Mouse (Mus musculus) cerebellum, postnatal 36 days (tissue): ENCODE measurements at regions not wholly inside any gene's neighbourhood (a gene's known extent, or its start where the extent isn't known, plus 50 kb on each side); places are given as distances from the start of the nearest gene placed in this dataset.

Experiments
- DNase-seq, 2 experiments: peaks; one replicate each; pipeline ENCODE4 v3.0.0; 2021 to 2022; ENCODE audit warnings: mixed read lengths in 2 of 2

DNA sequence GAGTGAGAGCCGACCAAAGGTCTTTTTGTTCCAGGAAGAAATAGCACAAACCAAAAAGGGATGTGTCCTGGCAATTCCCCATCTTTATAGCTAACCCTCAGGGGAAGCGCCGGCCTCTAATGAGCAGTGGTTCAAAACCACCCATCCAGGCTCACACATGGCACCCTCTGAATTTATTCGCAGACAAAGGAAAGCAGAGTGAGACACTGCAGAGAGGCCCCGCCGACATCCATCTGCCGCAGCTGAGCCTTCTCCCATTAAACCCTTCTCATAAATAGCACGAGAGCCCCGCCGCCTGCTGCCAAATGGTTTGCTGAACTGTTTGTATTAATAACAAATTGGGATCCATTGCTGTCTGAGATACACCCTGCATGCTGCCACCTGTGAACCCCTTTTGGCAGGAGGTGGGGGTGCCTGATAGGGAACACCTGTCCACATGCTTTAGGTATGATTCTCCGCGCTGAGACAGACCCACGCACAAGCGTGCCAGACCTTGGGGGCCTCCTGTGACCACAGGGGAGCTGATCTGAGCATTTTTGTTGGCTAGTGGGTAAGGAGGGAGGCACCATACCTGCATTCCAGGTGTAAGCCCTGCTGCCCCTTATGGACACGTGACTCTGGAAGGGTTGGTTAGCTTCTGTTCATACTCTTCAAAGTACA, 422.6 kb upstream of the Castor2 start:
- peak; percentile 32 to 38 for DNase-seq

DNA sequence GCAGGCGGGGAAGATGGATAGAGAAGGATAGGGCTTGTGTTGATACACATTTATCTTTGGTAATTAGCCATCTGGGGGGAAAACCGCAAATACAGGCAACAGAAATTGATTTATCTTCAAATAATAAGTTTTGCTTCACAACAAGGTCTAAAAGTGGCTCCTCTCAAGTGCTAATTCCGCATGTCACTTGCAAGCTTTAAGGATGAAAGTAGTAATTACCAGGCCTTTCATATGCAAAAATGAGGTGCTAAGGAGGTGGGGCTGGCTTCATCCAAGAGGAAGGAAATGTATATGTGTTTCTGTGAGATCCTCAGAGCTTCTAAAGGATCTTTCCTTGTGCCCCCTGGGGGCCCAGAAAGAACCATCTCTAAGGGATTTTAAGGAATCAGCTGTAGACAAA, 423.9 kb upstream of the Castor2 start:
- DNase-seq = no peak

DNA sequence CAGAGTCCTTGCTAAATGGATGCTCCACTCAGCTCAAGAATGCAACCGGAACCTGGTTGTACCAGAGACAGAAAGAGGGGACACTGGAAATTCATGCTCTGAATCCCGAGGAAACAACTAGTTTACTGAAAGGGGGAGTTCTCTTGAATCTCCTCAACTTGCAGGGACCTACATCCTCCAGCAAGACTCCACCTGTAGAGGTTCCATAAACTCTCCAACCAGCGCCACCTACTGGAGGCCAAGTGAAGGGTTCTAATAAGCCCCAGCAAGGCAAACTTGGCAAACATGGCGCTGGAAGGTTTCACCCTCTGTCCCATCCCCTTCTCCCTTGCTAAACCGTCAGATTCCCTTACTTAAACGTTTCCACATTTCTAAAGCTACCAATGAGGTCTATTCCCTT, 433.0 kb upstream of the Castor2 start:
- DNase-seq = peak; percentile 65 to 71

DNA sequence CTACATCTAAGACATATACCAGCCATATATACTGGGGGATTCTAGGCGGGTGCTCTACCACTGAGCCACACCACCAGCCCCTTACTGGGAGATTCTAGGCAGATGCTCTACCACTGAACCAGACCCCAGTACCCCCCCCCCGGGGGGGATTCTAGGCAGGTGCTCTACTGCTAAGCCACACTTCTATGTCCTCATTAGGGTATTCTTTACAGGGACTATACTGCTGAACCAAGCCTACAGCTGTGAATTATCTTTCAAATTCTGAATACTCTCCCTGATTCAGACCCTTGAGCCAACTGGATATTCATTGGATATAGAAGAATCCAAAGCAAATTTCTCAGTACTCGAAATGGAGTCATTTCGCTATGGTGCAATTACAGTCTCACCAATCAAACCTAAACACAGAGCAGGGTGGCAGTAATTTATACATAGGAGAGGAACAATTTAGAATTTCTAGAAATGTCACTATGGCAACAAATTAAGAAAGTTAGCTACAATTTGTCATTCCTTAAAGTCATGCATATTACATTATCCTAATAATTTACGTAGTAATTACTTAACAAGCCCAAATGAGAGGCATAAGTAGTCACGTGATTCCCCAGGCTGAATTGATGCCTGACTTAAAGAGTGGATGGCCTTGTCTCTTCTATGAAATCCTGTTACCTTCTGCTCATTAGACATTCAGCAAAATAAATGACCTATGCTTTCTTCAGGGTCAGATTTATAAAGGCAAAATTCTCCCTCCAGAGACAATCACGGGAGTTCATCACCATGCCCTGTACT, 436.8 kb upstream of the Castor2 start:
- DNase-seq = no peak

DNA sequence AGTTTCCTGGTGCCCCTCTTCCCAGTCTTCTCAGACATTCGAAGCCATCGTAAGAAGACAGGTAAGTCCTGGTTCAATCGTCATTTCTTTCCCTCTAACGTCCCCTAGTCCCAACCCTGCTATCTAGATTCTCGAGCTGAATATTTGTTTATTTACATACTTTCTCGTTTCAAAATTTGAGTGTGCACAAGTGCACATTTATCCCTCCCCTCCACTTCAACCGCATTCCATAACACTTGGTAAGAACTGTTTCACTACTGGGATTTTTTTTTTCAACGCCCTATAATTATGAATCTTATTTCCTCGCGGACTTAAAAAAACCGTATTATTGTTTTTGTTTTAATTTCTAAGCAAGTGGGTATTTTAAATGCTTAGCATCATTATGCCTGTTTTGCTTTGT, 439.2 kb upstream of the Castor2 start:
- DNase-seq = no peak

DNA sequence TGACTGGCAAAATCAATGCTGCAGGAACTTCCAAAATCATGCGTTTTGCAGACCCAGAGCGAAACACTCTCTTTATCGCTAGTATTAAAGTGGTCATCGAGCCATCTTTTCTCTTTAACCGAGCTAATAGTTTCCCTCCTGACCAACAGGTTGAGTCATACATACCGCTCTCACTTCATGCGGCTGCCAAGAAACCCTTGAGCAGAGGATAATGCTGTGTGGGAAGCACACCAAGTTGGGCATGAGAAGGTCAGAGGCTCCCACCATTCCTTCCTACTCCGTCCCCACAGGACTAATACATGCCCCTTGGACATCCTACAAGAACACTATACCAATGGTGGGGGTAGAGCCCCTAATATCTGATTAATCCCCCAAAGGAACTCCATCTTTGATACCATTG, 442.7 kb upstream of the Castor2 start:
- DNase-seq = no peak

DNA sequence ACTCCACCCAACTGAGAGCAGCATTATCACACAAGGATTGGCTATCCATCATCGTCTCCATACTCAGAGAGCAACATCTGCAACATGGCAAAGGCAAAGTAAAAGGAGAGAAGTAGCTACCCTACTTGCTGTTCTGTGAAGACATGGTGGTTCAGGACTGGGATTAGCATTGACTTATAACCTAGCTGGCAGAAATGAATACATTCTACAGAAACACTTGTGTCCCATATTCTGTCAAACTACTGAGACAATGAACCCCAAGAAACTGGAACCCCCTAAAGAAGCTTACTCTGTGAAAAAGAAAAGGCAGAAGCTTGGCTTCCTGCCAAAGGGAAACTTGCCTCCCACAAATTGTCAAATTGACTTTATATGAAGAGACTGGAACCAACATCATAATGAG, 446.1 kb upstream of the Castor2 start:
- DNase-seq = no peak

DNA sequence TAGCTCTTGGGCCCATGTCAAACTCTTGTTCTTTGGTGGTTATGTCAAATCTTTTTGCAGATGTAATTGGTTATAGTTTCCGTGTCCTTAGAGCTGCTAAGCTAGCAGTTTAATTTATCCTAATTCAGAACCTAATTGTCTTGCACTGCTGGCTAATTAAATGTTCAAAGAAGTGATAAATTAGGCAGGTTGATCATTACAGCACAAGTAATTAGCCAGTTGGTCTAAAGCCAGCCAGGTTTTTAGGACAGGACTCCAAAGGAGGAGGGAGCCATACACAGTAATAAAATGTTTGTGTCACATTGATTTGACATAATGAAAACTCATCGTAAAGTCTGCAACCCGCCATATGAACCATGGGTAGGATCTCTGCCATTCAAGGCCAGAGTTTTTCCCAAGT, 449.3 kb upstream of the Castor2 start:
- no peak for DNase-seq

DNA sequence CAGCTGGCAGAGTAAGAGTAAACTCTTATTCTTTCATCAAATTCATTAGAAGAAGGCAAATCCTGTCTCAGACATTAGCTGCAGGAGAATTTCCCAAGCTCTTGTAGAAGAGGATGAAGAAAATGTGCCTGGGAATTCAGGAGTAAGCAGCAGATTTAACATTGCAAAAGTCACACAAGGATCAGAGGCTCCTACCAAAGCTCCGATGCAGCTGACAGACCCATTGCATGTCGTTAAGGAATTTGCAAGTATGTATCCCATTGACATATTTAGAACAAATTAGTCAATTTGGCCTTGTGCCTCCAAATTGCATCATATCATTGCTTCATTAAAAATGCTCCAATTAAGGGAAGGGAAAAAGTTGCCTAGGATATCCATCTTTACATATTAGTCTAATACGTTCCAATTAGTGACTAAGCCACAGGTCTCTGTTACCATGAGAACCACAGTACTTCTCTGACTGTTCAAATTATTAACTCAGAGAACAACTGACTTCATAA, 453.8 kb upstream of the Castor2 start:
- no peak for DNase-seq

DNA sequence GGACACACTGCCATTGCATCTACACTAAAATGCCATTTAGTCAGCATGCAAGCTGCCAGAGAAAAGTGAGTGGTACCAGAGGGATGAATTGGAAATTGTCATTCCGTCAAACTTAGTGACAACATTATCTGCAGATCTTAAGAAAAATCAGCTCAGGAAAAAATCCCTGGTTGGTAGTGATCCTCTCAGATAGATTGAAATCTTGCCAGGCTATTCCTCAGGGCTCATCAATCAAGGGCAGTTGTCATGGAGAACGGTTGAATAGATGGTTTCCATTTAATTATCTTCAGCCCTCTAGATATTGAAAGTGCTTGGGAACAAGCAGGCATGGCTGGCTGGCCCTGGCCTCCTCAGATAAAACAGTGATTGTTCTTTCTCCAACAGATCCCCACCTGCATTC, 456.2 kb upstream of the Castor2 start:
- DNase-seq = no peak

DNA sequence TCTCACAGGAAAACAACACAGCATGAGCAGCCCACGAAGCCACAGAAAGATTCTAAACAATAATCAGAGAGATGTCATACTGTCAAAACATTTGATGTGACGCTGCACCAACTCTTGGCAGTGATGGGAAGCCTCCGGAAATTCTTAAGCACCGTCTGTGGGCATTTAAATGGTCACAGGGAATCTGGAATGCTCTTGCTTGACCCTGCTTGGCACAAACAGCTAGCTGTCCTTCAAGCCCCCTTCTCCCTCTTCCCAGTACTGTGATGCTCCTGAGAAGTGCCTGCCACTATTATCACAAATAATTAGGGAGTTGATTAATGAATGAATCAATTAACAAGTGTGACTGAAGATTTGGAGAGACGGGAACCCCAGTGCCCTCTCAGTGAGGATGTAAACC, 465.0 kb upstream of the Castor2 start:
- DNase-seq = no peak

DNA sequence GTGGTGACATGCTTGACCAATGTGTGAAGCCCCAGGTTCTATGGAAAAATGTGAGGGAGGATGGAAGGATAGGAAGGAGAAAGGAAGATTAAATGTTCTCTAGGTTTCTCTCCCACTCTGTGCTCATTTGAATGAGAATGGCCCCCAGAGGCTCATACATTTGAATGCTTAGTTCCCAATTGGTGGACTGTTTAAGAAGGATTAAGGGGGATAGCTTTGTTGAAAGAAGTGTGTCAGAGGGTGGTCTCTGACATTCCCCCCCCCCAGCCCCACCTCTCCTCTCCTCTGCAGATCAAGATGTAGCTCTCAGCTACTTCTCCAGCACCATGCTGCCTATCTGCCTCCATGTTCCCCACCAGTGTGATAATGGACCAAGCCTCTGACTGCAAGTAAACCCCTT, 467.7 kb upstream of the Castor2 start:
- no peak for DNase-seq

DNA sequence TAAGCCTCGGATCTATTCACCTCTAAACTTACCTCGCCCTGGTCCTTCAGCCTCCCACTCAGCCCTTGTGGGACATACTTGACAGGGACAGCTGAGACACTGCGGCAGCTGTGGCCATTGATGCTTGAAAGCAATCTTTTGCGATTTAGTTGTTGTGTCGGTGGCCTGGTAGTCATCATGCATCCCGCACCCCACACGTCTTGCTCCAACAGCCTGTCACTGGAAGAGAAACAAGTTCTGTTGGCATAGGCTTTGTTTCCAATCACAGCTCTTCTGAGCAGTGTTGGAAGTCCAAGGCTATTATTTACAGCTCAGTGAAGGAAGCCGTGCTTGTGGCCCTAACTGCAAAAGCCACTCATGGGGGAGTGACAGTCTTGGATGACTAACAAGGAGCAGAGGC, 480.2 kb upstream of the Castor2 start:
- no peak for DNase-seq

DNA sequence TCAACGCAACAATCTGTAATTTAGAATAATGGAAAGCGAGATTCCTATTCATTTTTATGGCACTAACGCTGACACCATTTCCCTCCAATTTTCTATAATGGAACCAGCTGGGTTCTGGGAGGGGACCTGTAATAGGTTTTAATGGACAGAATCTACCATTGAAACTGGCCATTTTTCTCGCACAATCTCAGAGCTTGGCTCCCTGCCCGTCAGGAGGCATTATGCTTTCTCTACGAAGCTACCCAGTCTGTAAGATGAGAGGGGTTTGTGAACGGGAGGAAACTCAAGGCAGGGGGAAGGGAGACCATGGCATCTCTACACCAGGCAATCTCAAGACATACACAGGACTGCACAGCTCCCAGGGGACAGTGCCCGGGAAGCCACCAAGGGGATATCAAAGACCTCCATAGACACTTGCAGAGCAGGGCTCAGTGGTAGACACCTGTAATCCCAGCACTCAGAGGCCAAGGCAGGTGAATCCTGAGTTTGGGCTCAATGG, 498.2 kb upstream of the Castor2 start:
- DNase-seq = no peak

DNA sequence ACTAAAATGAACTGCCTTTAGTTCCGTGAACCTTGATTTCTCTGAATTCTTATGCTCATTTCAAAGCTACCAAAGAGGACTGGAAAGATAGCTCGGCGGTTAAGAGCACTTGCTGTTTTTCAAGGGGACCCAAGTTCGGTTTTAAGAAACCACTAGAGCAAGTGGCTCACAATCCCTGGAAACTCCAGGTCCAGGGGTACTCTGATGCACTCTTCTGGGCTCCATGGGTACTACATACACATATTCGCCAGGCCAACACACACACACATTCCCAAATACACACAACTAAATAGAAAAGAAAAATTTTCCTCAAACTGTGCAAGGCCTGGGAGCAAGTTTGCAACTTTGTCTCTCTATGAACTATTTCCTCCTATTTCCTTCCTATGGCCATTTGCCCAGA, 498.9 kb upstream of the Castor2 start:
- no peak for DNase-seq

DNA sequence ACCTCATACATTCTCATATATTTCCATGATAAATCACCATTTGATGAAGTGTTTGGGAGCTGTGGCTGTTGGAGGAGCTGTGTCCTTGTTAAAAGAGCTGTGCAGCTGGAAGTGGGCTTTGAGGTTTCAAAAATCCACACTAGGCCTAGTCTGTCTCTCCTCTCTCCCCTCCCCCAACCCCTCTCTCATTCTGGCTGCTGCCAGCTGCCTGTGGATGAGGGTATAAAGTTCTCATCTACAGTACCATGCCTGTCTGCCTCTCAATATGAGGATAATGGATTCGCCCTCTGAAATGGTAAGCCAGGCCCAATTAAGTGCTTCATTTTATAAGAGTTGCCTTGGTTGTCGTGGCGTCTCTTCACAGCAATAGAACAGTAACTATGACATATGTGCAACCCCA, 501.4 kb upstream of the Castor2 start:
- no peak for DNase-seq

DNA sequence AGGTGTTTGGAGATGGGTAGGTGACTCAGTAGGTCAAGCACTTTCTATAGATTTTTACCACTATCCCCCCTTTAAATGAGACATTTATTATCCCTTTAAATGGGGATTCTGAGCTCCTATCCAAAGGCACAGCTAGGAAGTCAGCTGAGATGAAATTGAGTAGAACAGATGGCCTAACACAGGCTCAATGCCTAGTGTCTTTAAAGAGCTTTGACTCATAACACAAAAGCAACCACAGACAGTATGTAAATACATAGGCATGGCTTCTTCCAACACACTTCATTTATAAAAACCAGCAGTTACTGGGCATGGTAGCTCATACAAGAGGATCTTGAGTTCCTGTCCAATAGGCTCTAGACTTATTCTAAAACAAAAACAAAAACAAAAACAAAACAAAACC, 513.0 kb upstream of the Castor2 start:
- DNase-seq = no peak

DNA sequence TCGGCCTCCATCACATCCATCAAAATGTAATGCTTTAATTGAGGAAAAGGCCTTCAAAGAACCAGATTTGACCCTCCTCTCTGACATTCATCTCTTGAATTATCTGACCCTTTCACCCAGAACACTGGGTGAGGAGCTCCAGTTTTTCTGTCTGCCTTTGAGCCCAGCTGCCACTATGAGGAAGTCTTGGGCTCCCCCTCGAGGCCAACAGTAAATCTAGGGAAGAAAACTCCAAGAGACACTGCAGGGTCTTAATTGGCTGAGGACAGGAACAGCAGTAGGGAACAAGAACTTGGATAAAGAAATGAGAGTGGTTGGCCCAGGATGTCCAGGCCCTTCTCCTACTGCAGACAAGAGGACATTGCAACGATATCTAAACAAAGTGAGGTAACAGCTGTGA, 514.3 kb upstream of the Castor2 start:
- DNase-seq = peak; percentile 65 to 72

DNA sequence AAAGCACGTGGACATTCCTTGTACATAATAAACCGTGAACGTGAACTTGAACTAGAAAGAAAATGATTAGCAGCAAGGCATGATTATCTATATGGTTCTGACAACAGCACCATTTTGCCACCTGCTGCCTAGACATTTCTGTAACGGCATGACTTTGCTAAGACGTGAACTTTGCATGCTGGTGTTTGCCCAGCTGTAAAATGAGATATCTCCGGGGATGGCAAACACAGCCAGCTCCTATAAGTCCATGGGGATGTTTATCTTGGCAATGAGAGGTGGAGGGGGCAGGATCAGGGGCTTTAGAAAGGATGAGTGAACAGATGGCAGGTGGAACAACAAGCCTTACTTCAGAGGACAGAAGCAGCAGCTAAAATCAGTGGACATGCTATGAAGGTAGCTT, 522.9 kb upstream of the Castor2 start:
- no peak for DNase-seq

DNA sequence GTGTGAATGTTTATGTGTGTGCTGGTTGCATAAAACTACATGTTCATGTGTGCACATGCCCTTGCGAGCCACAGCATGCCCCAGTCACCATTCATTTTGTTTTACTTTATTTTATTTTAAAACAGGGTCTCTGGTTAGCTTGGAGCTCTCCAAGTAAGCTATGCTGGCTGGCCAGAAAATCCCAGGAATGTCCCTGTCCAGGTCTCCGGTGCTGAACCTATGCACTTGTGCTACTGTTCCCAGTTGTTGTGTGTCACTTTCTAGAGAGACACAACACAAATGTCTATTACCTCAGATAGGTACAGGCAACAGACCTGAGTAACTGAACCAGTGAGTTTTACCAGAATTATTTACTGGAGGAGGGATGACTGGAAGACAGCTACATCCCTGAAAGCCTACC, 530.4 kb upstream of the Castor2 start:
- DNase-seq = no peak

DNA sequence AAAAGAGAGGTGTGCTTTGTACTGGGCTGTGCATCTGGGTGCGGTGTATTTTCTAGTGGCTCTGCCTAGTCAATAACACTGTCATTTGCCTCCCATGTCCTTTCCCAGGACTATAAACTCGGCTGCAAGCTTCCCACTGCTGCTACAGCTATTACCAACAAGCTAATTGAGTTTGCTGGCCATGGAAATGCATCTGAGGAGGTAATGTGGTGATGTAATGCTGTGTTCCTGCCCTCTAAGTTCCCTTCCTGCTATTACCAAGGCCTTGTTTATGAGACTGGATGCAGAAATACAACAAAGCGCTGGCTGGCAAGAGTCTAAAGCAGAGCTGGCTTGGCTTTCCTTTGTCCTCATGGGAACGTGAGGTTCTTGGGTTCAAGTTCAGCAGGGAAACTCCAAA, 533.0 kb upstream of the Castor2 start:
- no peak for DNase-seq

DNA sequence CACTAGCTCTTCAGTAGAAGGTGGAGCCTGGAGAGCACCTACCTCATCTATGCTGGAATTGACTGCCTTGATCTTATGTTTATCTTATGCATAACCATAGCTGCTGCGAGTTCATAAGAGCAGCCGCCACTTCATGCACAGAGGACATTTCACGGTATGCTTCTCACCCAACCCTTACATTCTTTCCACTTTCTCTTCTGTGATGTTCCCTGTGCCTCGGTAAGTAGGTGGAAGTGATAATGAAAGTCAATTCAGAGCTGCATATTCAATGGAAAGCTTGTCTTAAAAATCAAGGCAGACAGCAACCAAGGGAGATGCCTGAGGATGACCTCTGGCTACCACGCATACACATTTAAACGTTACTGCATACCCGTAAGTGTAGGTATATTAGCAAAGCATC, 548.9 kb upstream of the Castor2 start:
- DNase-seq = no peak

DNA sequence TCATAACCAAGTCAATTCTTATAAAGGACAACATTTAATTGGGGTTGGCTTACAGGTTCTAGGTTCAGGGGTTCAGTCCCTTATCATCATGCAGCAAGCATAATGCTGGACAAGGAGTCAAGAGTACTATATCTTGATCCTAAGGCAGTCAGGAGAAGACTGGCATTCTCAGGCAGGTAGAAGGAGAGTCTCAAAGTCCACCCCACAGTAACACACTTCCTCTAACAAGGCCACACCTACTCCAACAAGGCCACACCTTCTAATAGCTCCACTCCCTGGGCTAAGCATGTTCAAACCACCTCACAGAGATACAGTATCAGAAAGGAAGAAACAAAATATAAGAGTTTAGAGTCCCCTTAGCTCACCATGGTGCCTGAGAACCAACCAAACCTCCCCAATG, 557.3 kb upstream of the Castor2 start:
- no peak for DNase-seq

DNA sequence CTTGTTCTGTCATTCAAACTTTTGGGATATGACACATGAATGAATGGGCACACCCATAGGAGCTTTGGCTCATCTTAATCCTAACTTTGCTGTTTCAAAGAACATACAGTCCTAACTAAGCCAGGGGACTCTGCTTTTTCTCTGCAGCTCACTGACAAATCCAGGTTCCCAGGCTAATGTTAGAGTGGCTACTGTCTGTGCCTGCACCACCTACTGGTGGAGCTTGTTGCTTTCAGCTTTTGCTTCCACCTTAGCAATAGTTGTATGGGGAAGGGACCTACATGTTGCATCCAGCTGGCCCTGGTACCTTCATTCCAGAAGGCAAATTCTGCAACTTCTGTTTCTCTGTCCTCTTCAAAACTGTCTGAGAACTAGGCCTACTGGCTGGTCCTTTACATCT, 566.8 kb upstream of the Castor2 start:
- no peak for DNase-seq

DNA sequence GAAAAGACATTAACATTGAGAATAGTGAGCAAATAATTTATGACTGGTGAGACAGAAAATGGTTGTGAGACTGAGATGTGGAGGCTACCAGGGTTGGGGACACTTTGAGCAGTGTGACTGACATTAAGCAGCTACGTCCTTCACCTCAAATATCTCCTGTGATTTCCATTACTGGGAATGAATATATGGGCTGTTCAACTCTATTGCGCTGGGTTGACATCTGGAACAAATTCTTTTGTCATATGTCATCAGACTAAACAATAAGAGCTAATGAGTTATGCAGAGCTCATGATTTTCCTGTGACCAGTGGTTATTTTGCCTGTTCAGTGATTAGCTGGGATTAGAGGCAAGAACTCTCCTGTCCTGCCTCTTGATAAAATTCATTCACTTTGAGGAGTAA, 593.9 kb upstream of the Castor2 start:
- no peak for DNase-seq
